Mouse (Mus musculus) midbrain, postnatal 0 days (tissue): ENCODE measurements at regions not wholly inside any gene's neighbourhood (a gene's known extent, or its start where the extent isn't known, plus 50 kb on each side); places are given as distances from the start of the nearest gene placed in this dataset.
A peak's percentile ranks its signal among the peaks of the same experiment; 100 is the strongest.

Source experiments
- ATAC-seq: fragments of 200-750 bp; cut with Nextera tagmentation; 2 replicates; pipeline ENCODE4 v1.8.0; 2017; ENCODE audit warnings: moderate number of reproducible peaks, mild to moderate bottlenecking, moderate TSS enrichment, moderate library complexity; ENCODE audit not compliant: low FRiP score
- DNase-seq: peaks from one replicate; pipeline ENCODE4 v3.0.0-alpha.2; 2015; ENCODE audit warnings: low spot score
- H3K27ac ChIP-seq: fragments of 300-500 bp; sonication (generic); 2 replicates; pipeline ENCODE4 v1.5.1; 2014; ENCODE audit warnings: low read depth, mild to moderate bottlenecking, low read length, mixed read lengths
- H3K27me3 ChIP-seq: fragments of 300-500 bp; sonication (generic); 2 replicates; pipeline ENCODE4 v1.6.1; 2014; ENCODE audit warnings: low read length, control low read depth, mixed read lengths; ENCODE audit not compliant: insufficient read depth
- H3K36me3 ChIP-seq: fragments of 300-500 bp; sonication (generic); 2 replicates; pipeline ENCODE4 v1.6.1; 2014; ENCODE audit warnings: low read length, control low read depth, mixed read lengths; ENCODE audit not compliant: insufficient read depth
- H3K4me1 ChIP-seq: fragments of 300-500 bp; sonication (generic); 2 replicates; pipeline ENCODE4 v1.6.1; 2014; ENCODE audit warnings: mild to moderate bottlenecking, control low read depth, antibody characterized with exemption, low read length, mixed read lengths; ENCODE audit not compliant: insufficient read depth
- H3K4me2 ChIP-seq: fragments of 300-500 bp; sonication (generic); 2 replicates; pipeline ENCODE4 v1.6.1; 2014; ENCODE audit warnings: low read depth, mild to moderate bottlenecking, low read length, mixed read lengths; ENCODE audit not compliant: poor library complexity, severe bottlenecking
- H3K4me3 ChIP-seq: fragments of 300-500 bp; sonication (generic); 2 replicates; pipeline ENCODE4 v1.5.1; 2014; ENCODE audit warnings: low read depth, mild to moderate bottlenecking, low read length, moderate library complexity
- H3K9ac ChIP-seq: fragments of 300-500 bp; sonication (generic); replicated peaks from 2 replicates; pipeline ENCODE4 v1.6.1; 2014; ENCODE audit warnings: mild to moderate bottlenecking, low read length, moderate library complexity, mixed read lengths; ENCODE audit not compliant: poor library complexity, severe bottlenecking
- H3K9me3 ChIP-seq: fragments of 300-500 bp; sonication (generic); 2 replicates; pipeline ENCODE4 v1.6.1; 2016; ENCODE audit warnings: low read length, control low read depth
- CTCF ChIP-seq: IDR thresholded peaks from 2 replicates; pipeline ENCODE4 v1.5.1; 2016; ENCODE audit warnings: antibody characterized with exemption, mild to moderate bottlenecking
- WGBS: fragments of 180-500 bp; shearing (Covaris S2); extraction: QIAGEN DNeasy Blood & Tissue Kit; methylation state at CpG from one replicate; pipeline ENCODE4 v1.1.7; 2014; 5-methylcytosine and 5-hydroxymethylcytosine counted together

GRCm38 (mm10) chr14:13732731-13733697, 62.3 kb downstream of the Sntn start:
- no peaks in the 10 kb centered on the region for H3K4me1 ChIP-seq
- WGBS, result 35% methylated on average over 8 of the region's 8 CpGs
- no peak overlapping the region for H3K27ac ChIP-seq
- no peak overlapping the region for H3K4me2 ChIP-seq
- no peak overlapping the region for H3K4me3 ChIP-seq
- H3K27me3 ChIP-seq, result no peaks in the 10 kb centered on the region
- H3K9me3 ChIP-seq, result no peaks in the 10 kb centered on the region
- peak; percentile 76 for DNase-seq
- ATAC-seq, result peak; percentile 72; the same call in 1 of the 2 replicates
- no peaks in the 10 kb centered on the region for H3K36me3 ChIP-seq
- no peak for TF ChIP-seq CTCF
- no peak overlapping the region for H3K9ac ChIP-seq
